Mouse (Mus musculus) gonadal fat pad, adult 2 months (tissue): ENCODE data around the gene Ctnna2. TPM values are rescaled to one million over a fixed set of nuclear protein-coding genes. Genes with fewer than 3 reads are reported as not detected.

Source experiments
- DNase-seq: peaks from one replicate; pipeline ENCODE4 v3.0.0-alpha.2; 2012; ENCODE audit warnings: low read depth
- polyA plus RNA-seq: library from polyadenylated mRNA; depleted of rRNA; stranded (reverse); fragments of >200 nt; gene quantifications from 2 replicates; pipeline ENCODE4 v1.2.3, GENCODE M21; 2012

Ctnna2 gene
- polyA plus RNA-seq, 1 experiment, result 0.53 TPM

DNA sequence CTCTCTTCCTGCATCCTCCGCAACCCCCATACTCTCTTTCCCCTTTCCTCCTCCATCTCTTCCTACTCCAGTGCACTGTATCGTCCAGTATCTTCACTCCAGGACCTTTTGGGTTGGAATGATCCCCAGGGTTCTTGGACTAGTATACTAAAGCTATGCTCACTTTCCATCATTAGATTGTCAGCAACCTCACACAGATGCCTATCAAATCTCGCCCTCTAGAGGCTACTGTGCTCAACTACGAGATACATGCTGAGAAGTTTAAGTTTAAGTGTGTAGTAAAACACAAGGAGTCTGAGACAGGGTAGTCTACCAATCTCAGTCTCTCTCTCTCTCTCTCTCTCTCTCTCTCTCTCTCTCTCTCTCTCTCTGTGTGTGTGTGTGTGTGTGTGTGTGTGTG lies 396.9 kb downstream of the Ctnna2 start:
- DNase-seq, result no peak

DNA sequence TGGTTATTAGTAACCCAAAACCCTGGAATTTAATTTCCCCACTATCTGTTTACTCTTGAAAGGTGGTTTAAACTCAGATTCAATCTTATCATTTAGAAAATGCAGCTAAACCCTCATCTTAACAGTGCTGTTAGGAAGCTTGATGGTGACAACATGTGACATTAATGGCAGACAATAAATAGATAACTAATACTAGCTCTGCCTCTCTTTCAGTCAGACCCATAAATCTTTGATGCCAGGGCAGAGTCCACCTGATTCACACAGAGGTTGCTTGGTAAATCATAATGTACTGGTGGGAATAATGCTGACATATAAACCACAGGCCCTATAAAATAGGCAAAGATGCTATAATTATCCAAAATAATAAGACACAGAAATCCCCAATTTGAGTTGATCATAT lies 398.6 kb downstream of the Ctnna2 start:
- no peak for DNase-seq

DNA sequence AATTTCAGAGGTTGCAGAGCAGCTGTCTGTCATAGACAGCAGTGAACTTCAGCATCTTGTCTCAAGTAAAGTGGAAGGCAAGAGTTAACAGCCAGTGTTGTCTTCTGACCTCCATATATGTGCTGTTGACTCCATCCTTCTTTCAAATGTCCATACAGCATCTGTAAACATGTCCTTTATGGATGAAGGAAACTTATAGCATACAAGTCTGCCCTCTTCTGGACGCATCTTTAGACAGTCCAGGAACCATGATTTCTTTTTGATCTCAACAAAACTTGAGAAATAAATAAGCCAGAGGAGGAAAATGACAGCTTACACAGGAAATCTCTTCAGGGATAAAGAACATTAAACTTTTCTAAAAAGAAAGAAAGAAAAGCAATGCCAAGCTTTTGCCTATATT lies 400.9 kb downstream of the Ctnna2 start:
- no peak for DNase-seq

DNA sequence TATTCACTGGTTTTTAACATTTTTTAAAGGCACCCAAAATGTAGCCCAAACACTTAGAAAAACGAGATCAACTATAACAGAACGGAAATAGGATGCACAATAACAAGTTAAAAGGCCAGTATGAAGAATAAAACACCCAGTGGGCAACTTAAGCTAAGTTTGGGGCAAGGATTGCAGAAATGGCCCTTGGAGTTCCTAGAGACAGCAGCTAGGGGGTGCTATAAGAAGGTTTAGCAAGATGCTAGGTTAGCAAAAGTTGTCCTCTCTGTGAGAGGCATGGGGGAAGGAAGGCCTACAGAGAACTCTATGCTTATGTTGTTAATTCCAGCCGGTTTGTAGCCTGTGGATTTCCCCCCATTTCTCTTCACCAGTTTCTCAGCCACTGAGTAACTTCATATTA lies 401.9 kb downstream of the Ctnna2 start:
- DNase-seq, result no peak

DNA sequence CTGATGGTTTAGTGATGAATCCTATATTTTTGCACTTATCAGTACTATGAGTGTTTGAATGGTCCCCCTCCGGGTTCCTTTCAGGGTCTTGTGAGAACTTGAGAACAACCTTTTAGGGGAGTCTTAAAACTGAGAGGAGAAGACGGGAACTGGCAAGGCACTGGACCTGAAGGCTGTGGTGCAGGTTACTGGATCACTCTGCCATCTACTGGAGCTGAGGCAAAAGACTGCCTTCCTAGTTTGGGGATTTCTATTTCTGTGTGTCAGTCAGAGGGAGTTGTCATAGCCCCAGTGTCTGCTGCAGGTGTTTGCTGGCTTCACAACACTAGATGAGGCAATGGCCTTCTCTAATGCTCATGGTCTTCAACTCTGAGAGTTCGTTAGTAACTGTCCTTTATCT lies 406.9 kb downstream of the Ctnna2 start:
- DNase-seq, result no peak

DNA sequence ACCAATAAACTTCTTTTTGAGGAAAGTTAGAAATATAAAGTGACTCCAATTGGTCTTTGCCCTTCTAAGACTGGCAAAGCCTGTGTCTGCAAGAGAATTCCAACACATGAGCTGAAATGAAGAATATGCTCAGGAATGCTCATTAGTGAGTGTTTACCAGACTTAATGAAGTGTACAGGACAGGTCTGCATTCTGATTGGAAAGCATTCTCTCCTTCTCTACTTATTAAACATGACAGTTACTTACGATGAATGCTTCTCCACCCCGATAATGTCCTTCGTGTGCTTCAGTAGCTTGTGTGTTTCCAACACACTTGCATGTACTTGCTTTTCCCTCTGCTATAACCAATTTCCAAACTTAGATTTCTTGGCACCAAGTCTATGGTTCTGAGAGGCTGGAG lies 409.6 kb downstream of the Ctnna2 start:
- no peak for DNase-seq

DNA sequence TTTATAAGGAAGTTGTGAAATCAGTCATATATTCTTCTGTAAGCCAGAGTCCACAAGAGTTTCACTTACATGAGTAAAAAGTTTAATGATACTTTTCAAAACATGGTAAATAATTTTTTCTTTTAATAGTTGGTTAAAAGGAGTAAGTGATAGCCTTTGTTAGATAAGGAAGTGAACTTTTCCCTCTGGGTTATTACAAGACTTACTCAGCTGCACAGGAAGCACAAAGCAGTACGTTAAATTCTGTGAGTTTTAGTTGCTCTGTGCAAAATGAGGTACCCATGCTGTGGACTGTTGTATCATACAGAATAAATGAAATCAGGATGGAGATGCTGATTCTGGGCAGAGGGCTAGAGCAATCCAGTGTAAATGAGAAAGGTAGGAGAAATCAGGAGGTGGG lies 423.3 kb downstream of the Ctnna2 start:
- DNase-seq, result no peak

DNA sequence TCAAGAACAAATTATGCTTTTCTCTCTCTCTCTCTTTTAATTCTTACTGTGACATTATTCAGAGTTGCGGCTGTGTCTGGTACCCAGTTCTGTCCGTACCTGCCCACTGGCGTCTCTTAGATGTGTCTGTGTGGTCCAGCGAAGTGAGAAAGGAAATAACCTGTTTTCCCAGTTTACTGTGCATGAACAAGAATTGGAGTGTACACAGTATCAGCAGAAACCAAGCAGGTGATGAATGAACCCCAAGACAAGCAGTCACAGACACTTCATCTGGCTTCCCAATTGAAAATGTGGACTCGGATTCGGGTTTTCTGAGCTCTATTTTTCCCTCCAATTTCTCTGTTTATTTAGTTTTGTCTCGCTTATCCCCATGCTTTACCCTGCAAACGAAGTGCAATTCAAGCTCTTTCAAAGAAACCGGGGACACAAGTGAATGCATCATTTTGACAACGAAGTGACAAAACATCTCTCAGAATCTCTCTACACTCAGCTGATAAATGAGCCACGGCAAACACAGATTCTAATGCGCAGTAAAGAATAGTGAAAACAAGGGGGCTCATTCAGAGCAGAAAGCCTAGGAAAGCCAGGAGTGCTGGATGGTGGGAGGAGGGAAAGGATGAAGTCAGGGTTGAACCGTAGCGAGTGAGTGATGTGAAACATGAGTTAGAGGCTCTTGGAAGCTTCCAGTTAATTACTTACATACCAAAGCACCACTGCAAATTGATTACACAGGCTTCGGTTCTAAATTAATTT lies 442.3 kb downstream of the Ctnna2 start:
- no peak for DNase-seq

DNA sequence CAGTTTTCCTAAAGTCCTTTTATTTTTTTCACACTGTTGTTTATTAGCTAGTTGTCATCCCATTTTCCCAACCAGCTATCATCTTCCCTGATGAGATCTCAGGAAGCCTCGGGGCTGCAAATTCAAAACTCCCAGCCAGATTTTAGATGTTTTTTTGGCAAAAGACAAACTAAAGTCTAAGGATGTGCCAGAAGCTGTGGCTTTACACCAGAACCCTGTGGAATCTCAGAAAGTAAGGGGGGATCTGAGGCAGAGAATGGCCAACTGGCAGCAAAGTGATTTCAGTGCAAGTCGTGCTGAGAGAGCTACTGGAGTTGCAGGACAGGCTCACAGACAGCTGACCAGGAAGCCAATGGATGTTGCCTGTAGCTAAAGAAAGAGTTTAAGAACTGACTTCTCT lies 451.9 kb downstream of the Ctnna2 start:
- DNase-seq, result no peak

DNA sequence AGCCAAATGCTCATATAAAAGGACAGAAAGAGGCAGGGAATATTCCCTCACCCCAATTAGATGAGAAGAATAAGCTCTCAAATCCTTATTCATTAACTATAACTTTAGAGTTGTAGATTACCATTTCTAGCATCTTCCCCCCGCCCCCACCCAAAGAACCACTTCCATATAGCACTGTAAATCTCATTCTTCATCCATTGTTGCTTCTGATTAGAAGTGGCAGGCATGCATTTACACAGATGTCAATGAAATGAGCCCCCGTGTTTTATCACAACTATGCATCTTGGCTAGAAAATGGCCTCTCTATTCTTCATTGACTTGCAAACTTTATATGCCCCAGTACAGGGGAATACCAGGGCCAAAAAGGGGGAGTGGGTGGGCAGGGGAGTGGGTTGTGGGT lies 457.7 kb downstream of the Ctnna2 start:
- no peak for DNase-seq

DNA sequence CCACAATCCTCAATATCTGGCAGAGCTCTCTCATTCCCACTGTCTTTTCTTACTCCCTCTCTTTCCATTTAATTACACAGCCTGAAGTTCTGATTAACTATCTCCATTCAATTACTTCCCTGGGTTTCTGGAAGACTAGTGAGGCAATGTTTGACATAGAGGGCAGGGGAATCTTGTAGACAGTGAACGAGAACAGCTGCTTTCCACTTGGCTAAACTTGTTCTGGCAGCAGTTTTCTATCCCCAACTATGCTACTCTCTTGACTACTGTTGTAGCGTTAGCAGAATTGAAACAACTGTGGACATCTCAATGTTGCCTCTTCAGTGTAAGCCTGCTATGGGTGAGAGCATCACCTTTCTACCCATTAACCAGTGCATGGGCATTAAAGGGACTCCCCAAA lies 463.0 kb downstream of the Ctnna2 start:
- no peak for DNase-seq

DNA sequence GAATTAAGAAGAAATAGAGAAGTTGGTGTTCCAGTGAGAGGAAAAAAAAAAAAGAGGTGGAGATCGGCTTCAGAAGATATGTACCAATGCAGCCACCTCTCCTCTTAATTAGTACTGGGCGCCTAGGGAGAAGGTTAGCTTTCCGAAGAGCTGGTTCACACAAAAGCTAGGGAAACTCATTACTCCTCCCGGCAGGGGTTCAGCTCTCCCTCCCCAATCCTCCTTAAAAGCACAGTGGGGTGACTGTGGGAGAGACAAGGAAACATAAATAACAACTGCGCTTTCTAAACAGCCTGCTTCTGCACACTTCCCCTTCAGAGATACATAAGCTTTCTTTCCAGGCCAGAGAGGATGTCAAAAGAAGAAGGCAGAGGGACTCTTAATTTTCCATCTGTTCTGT lies 467.7 kb downstream of the Ctnna2 start:
- DNase-seq, result no peak

DNA sequence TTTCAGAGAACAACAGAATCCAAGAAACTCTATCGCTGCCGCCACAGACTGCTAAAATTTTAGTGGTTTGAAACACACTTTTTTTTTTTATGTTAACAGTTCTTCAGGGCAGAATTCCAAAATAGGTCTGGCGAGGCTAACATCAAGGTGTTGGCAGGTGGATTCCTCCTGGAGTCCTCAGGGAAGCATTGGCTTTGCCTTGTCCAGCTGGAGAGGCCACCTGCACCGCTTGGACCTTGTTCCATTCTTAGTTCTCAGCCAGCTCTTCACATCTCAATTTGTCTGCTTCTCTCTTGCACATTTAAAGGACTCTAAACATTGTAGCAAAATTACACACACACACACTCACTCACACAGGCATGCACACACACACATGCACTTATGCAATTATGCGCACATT lies 487.8 kb downstream of the Ctnna2 start:
- DNase-seq, result no peak

DNA sequence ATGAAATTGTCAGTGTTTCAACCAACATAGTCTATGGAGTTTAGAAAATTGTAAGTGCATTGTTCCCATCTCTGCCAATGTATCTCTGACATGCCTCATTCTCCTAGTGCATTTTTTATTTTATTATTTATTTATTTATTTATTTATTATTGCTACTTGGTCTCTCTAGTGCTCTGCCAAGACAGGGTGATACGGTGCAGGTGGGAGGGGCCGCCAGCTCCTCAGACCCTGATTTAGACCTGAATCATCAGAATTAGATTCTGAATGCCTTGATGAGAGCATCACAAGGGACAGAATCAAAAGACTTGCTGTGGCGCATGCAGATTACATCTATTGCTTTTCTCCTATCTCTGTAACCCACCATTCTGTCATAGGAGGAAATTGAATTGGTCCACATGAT lies 492.8 kb downstream of the Ctnna2 start:
- no peak for DNase-seq

DNA sequence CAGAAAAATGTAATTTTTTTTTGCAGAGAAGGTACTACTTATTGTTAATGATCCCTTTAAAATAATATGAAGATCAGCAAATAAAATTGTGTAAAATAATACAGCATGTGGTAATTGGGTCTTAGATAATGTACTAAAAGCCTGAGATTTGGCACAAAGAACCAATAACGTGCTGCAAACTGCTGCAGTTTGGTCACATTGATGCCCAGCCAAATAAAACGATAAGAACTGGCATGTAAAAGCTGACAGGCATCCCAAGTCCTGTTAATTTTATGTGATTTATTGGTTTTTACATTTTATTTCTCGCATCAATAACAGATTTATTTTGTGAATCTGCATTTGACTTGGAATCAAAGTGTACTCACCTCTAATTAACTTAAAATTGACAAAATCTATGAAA lies 497.4 kb downstream of the Ctnna2 start:
- DNase-seq, result no peak

DNA sequence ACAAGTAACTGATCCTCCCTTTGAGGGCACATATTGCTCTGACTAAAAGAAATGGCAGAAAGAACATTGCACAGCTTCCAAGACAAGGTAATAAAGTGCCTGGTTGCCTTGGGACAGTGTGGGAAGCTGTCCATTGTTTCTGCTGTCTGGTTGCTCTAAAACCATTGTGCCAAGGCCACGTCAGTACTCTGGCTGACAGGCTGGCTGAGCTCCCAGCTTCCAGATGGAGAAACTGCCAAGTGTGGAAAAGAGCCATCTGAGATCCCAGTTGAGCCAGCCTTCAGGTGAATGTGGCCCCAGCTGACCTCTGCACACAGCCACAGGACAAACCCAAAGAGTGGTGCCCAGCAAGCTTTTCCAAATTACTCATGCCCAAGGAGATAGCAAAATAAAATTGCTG lies 504.1 kb downstream of the Ctnna2 start:
- peak; percentile 98 for DNase-seq

DNA sequence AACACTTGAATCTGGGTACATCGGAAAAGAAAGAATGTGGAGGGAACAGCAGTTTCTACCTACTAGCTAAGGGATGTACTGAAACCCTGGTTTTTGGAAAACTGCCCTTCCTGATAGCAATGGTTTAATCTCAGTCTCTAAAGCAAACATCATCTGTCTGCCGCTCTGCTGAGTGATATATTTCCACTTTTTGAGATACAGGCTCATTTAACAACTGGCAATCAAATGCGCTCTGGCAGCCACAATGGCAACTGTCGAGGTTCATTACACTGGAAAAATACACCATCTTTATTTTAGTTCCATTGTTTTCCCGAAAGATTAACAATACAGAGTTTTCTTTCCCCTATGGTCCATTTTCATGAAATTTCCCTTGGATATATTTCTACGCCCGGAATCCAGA lies 506.2 kb downstream of the Ctnna2 start:
- no peak for DNase-seq

DNA sequence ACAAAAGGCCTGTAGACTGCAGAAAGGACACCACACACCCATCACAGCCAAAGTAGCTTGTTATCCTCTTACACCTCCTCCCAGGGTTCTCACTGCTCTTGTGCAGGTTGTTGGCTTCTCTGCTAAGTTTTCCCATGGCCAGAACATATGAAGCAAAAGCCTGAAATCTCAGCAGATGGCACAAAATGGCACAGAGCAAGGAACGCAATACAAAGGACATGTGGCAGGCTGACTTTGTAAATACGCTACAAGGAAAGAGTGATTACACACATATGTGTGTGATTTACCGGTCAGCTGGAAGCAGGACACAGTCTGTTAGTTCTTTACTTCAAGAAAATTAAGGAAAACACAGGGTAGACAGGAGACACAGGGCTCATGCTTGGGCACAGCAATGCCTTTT lies 511.4 kb downstream of the Ctnna2 start:
- no peak for DNase-seq

DNA sequence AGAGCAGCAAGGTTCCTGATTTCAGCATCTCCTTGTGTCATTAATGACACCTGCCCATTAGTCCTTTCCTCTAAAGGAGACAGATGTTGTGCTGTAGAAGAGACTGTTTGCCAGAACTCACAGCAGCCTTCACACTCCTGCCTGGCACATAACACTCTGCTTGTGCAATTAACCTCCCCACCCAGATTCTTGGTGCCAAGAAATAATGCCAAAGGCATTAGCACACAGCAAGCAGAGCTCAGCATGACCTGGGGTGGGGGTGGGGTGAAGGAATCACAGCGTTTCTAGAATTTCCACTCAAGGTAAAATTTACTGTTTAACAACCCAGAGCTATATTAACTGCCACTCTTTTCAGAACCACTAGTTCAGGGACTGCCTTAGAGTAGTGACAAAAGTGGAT lies 516.8 kb downstream of the Ctnna2 start:
- DNase-seq, result no peak

DNA sequence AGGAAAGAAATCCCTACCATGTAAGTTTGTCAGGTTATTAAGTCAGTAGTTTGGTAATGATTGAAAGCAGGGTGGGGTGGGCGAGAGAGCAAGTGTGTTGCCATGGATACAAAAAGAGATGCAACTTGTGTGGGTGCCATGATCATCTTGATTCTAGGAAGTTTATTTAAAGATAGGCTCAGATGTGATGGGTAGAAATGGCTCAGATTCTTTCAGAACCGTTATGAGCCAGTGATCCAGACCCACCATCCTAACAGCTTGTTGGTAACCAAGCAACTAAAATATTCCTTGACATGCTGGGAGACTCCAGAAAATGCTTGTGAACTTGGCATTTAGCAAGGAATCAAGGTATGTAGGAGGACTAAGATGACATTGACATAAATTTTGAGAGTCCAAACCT lies 521.6 kb downstream of the Ctnna2 start:
- no peak for DNase-seq

DNA sequence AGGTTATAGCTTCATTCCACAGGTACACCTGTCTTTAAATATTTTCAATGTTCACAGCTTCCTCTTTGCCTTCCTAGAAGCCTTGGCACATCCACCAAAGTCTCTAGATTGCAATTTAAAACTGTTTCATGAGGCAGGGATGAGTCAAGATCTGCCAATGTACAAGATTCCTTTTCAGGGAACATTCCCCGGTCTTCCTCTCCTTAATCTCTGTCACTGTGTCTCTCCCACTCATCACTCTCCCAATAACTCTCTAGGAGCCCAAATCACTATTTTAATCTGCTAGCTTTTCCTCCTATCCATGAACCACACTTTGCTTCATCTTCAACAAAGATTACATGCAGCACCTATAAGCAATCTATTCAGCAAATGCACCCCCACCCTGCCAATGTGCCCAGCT lies 532.6 kb downstream of the Ctnna2 start:
- DNase-seq, result no peak

DNA sequence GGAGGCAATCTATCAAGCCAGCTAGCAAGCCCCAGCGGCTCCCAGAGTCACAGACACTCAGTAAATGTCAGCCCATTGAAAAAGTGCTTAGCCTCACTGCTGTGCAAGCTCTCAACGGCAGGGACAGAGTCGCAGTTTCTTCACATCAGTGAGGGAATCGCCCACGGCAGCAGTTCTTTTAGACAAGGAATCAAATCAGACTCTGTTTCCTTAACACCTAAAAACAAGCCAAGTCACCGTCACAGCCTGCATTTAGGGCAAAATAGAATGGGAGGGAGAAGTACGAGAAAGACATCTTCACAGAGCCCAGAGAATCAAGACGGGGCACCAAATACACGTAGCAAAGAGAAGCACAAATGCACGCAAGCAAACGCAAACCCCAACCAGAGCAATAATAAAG lies 535.6 kb downstream of the Ctnna2 start:
- no peak for DNase-seq

DNA sequence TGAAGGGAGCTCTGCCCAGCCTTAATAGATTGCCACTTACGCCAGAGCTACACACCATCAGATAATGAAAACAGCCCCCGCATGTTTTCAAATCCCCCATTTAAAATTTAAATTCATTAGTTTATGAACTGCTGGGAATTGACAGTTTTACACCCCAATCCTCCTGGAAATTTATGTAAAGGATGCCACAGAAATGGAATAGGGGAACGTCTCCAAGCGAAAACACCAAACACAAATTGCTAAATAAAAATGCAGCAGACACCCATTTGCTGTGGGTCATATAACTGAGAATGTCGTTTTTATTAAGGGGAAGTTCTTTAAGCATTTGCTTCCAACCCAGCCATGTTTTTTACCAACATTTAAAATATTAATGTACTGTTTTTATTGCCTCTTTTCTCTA lies 538.4 kb downstream of the Ctnna2 start:
- DNase-seq, result no peak

DNA sequence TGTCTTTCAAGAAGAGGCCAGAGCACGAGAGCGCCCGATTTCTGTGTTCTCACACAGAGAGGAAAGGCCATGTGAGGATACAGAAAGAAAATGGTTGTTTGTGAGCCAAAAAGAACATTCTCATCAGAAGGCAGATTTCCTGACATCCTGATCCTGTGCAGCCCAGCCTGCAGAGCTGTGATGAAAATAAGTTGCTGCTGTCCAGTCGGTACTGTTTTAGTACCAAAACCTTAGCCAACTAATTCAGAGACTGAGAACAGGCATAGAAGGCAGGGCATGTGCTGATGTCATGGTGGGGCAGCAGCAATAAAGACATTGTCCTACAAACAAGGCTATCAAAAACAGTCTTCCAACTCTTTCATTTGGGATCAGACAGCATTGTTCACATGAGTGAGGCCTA lies 549.1 kb downstream of the Ctnna2 start:
- DNase-seq, result no peak
